Mouse (Mus musculus): ENCODE results near the gene Erc2. TPM values are rescaled to one million over a fixed set of nuclear protein-coding genes. Genes with fewer than 3 reads are reported as not detected.

The Erc2 gene
- total and polyA plus RNA-seq, 2 experiments from 2014 or later, result 0.11 to 1.7 TPM

DNA sequence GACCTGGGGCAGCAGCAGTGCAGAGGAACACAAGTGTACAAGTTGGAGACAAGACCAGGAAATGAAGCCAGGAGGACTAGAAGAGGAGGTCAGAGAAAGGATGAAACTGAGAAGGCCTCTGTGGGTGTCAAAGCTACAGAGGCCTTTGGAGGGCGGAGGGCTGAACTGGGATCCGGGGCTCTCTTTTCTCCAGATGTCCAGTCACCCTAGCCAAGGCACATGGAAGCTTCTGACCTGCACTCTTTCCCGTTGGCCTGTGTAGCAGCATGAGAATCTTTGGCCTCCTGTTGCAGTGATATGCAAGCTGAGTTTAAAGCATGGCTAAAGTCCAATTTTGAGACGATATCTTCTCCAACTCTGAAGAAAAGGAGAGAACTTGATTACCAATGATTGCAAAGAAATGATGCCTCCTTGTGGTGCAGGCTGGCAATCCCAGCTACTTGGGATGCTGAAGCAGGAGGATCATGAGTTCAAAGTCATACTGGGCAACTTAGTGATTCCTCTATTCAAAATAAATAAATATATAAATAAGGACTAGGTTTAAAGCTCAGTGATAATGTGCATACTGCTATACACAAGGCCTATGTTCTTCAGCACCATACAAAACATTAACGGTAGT is 699.8 kb downstream of the Erc2 start:
- H3K4me1 ChIP-seq (ENCODE audit: control insufficient read depth, insufficient read depth), result no peaks in the 10 kb centered on the region
- H3K27me3 ChIP-seq (ENCODE audit: control insufficient read depth, insufficient read depth, low read length), result no peaks in the 10 kb centered on the region
- WGBS, result 76% methylated on average over 5 of the region's 5 CpGs
- H3K4me2 ChIP-seq (ENCODE audit: low read depth, low read length), result no peak overlapping the region
- ATAC-seq (ENCODE audit: insufficient read depth, low read depth), result no peak
- no peaks in the 10 kb centered on the region for H3K9me3 ChIP-seq (replicated peaks; ENCODE audit: control insufficient read depth, low read length)
- no peak for DNase-seq (ENCODE audit: low spot score)
- no peak overlapping the region for H3K4me3 ChIP-seq (ENCODE audit: low read depth, low read length)
- TF ChIP-seq EP300 (IDR thresholded peaks at IDR 0.05; ENCODE audit: low read depth), result no peak
- no peak for TF ChIP-seq CTCF (IDR thresholded peaks at IDR 0.05; ENCODE audit: low read depth)
- no peak overlapping the region for H3K9ac ChIP-seq (replicated peaks; ENCODE audit: low read depth, low read length)
- no peaks in the 10 kb centered on the region for H3K36me3 ChIP-seq (replicated peaks; ENCODE audit: control insufficient read depth, insufficient read depth, low read length)
- H3K27ac ChIP-seq (ENCODE audit: low read depth), result no peak overlapping the region

DNA sequence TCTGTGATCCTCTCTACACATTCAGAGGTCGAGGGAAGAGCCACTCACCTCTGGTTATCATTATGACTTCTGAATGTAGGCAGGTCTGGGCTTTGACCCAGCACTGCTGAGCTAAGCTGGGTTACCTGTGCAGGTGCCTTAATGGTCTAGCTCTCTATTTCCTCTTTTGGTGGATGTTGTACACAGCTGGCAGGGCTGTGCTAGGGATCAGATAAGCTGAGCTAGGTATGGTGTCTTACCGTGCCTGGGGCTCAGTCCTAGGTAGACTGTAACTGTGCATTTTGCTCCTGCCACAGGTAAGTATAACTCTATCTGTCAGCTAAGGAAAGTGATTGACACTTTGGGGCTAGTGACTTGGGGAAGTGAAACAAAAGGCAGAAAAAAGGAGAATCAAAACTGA is 701.0 kb downstream of the Erc2 start:
- TF ChIP-seq EP300 (IDR thresholded peaks at IDR 0.05; ENCODE audit: low read depth), result no peak
- TF ChIP-seq CTCF (IDR thresholded peaks at IDR 0.05; ENCODE audit: low read depth), result no peak
- ATAC-seq (ENCODE audit: insufficient read depth, low read depth), result no peak
- H3K36me3 ChIP-seq (replicated peaks; ENCODE audit: control insufficient read depth, insufficient read depth, low read length), result no peaks in the 10 kb centered on the region
- H3K4me2 ChIP-seq (ENCODE audit: low read depth, low read length), result no peak overlapping the region
- H3K4me1 ChIP-seq (ENCODE audit: control insufficient read depth, insufficient read depth), result no peaks in the 10 kb centered on the region
- H3K4me3 ChIP-seq (ENCODE audit: low read depth, low read length), result no peak overlapping the region
- WGBS, result 57% methylated on average over 2 of the region's 2 CpGs
- H3K9ac ChIP-seq (replicated peaks; ENCODE audit: low read depth, low read length), result no peak overlapping the region
- H3K27me3 ChIP-seq (ENCODE audit: control insufficient read depth, insufficient read depth, low read length), result no peaks in the 10 kb centered on the region
- no peaks in the 10 kb centered on the region for H3K9me3 ChIP-seq (replicated peaks; ENCODE audit: control insufficient read depth, low read length)
- no peak for DNase-seq (ENCODE audit: low spot score)
- H3K27ac ChIP-seq (ENCODE audit: low read depth), result no peak overlapping the region

DNA sequence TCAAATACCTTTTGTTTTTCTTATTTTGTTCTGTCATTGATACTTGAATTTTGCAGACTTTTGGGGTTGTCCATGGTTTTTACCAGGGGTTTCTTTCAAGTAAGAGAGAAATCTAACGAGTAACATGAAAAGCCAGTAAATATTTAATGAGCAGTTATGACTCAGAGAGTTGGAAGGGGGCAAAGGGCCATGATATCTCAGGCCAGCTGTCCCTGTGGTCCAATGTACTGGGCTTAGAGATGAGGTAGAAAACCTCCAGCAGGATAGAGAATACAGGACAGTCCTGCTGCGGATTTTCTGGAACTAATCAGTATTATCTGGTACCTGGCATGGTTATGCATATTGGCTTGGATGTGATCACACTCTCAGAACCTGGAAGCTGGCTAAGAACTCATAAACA is 701.5 kb downstream of the Erc2 start:
- TF ChIP-seq EP300 (IDR thresholded peaks at IDR 0.05; ENCODE audit: low read depth) (no peak), CTCF (IDR thresholded peaks at IDR 0.05; ENCODE audit: low read depth) (no peak)

GRCm38 (mm10) chr14:28326456-28326855 is 704.2 kb downstream of the Erc2 start:
- DNase-seq (ENCODE audit: low spot score), result no peak
- Histone ChIP-seq H3K4me1 (ENCODE audit: control insufficient read depth, insufficient read depth) (no peaks in the 10 kb centered on the region), H3K4me2 (ENCODE audit: low read depth, low read length) (no peak overlapping the region), H3K4me3 (ENCODE audit: low read depth, low read length) (no peak overlapping the region), H3K27ac (ENCODE audit: low read depth) (no peak overlapping the region), H3K36me3 (replicated peaks; ENCODE audit: control insufficient read depth, insufficient read depth, low read length) (no peaks in the 10 kb centered on the region), H3K27me3 (ENCODE audit: control insufficient read depth, insufficient read depth, low read length) (no peaks in the 10 kb centered on the region), H3K9ac (replicated peaks; ENCODE audit: low read depth, low read length) (no peak overlapping the region), H3K9me3 (replicated peaks; ENCODE audit: control insufficient read depth, low read length) (no peaks in the 10 kb centered on the region)
- no peak for TF ChIP-seq EP300 (IDR thresholded peaks at IDR 0.05; ENCODE audit: low read depth)
- TF ChIP-seq CTCF (IDR thresholded peaks at IDR 0.05; ENCODE audit: low read depth), result no peak
- WGBS, result 71% methylated on average over 7 of the region's 7 CpGs
- ATAC-seq (ENCODE audit: insufficient read depth, low read depth), result no peak

More for the DNA sequence above, 701.5 kb downstream of the Erc2 start:
- no peak overlapping the region for H3K9ac ChIP-seq (replicated peaks; ENCODE audit: low read depth, low read length)
- H3K27me3 ChIP-seq (ENCODE audit: control insufficient read depth, insufficient read depth, low read length), result no peaks in the 10 kb centered on the region
- no peak overlapping the region for H3K4me2 ChIP-seq (ENCODE audit: low read depth, low read length)
- ATAC-seq (ENCODE audit: insufficient read depth, low read depth), result no peak
- no peak overlapping the region for H3K27ac ChIP-seq (ENCODE audit: low read depth)
- H3K4me3 ChIP-seq (ENCODE audit: low read depth, low read length), result no peak overlapping the region
- H3K36me3 ChIP-seq (replicated peaks; ENCODE audit: control insufficient read depth, insufficient read depth, low read length), result no peaks in the 10 kb centered on the region
- H3K4me1 ChIP-seq (ENCODE audit: control insufficient read depth, insufficient read depth), result no peaks in the 10 kb centered on the region
- 68% methylated on average over 2 of the region's 2 CpGs for WGBS
- DNase-seq (ENCODE audit: low spot score), result no peak
- H3K9me3 ChIP-seq (replicated peaks; ENCODE audit: control insufficient read depth, low read length), result no peaks in the 10 kb centered on the region

DNA sequence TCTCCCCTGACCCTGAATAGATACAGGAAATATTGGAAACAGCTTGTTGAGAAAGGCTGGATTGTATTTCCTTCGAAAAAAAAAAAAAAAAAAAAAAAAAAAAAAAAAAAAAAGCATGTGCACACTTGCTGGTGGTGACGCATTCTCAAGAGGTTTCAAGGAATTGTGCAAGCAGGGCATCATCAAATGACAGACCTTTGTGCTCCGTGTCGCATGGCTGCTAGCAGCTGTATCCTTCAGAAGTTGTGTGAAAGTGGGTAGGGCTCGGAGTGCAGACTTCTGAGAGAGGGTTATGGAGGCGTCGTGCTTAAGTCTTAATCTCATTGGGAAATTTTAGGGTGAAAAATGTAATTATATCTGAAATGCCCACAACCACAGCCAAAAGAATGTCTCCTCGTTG is 706.3 kb downstream of the Erc2 start:
- no peak for DNase-seq (ENCODE audit: low spot score)
- no peak for ATAC-seq (ENCODE audit: insufficient read depth, low read depth)
- 53% methylated on average over 8 of the region's 8 CpGs for WGBS

DNA sequence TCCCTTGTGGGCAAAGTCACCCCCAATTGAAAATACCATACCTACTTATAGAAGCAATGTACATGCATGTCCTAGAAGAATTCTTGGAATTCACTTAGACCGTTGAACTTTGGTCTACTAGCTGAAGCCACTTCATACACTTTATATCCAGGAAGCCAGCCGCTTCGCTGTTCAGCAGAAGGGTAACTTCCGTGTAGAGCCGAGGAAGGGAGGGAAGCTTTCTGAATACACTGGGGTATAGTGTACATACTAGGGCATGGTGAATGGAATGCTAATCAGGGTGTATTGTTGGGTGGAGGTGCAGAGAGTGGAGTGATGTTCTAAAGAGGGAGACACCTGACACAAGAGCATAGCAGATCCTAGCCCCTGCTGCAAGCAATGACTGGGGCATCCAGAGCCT is 708.9 kb downstream of the Erc2 start:
- no peak for TF ChIP-seq CTCF (IDR thresholded peaks at IDR 0.05; ENCODE audit: low read depth)
- no peak for TF ChIP-seq EP300 (IDR thresholded peaks at IDR 0.05; ENCODE audit: low read depth)
- H3K27ac ChIP-seq (ENCODE audit: low read depth), result no peak overlapping the region
- no peak overlapping the region for H3K4me3 ChIP-seq (ENCODE audit: low read depth, low read length)
- H3K4me2 ChIP-seq (ENCODE audit: low read depth, low read length), result no peak overlapping the region
- H3K9me3 ChIP-seq (replicated peaks; ENCODE audit: control insufficient read depth, low read length), result no peaks in the 10 kb centered on the region
- DNase-seq (ENCODE audit: low spot score) (no peak), ATAC-seq (ENCODE audit: insufficient read depth, low read depth) (no peak)
- WGBS, result 72% methylated on average over 5 of the region's 5 CpGs
- H3K27me3 ChIP-seq (ENCODE audit: control insufficient read depth, insufficient read depth, low read length), result no peaks in the 10 kb centered on the region
- no peaks in the 10 kb centered on the region for H3K36me3 ChIP-seq (replicated peaks; ENCODE audit: control insufficient read depth, insufficient read depth, low read length)
- no peak overlapping the region for H3K9ac ChIP-seq (replicated peaks; ENCODE audit: low read depth, low read length)
- H3K4me1 ChIP-seq (ENCODE audit: control insufficient read depth, insufficient read depth), result no peaks in the 10 kb centered on the region

More for the DNA sequence above, 706.3 kb downstream of the Erc2 start:
- Histone ChIP-seq H3K4me1 (ENCODE audit: control insufficient read depth, insufficient read depth) (no peaks in the 10 kb centered on the region), H3K36me3 (replicated peaks; ENCODE audit: control insufficient read depth, insufficient read depth, low read length) (no peaks in the 10 kb centered on the region), H3K4me3 (ENCODE audit: low read depth, low read length) (no peak overlapping the region), H3K9ac (replicated peaks; ENCODE audit: low read depth, low read length) (no peak overlapping the region), H3K27ac (ENCODE audit: low read depth) (no peak overlapping the region), H3K9me3 (replicated peaks; ENCODE audit: control insufficient read depth, low read length) (no peaks in the 10 kb centered on the region), H3K4me2 (ENCODE audit: low read depth, low read length) (no peak overlapping the region), H3K27me3 (ENCODE audit: control insufficient read depth, insufficient read depth, low read length) (no peaks in the 10 kb centered on the region)
- TF ChIP-seq EP300 (IDR thresholded peaks at IDR 0.05; ENCODE audit: low read depth) (no peak), CTCF (IDR thresholded peaks at IDR 0.05; ENCODE audit: low read depth) (no peak)
